Mouse (Mus musculus): ENCODE measurements around the gene Psma7. TPM values are rescaled to one million over a fixed set of nuclear protein-coding genes. Genes with fewer than 3 reads are reported as not detected.

Psma7 gene
- polyA plus RNA-seq, 1 experiment from 2014 or later = 385 TPM

GRCm38 (mm10) chr2:180034753-180035152, 7.5 kb downstream of the Psma7 start:
- no peaks in the 10 kb centered on the region for H3K27me3 ChIP-seq (replicated peaks; ENCODE audit: insufficient read depth, low read length)
- no peak for TF ChIP-seq CTCF (IDR thresholded peaks at IDR 0.05)
- no peak for TF ChIP-seq EP300 (IDR thresholded peaks at IDR 0.05)
- WGBS = 65% methylated on average over 5 of the region's 5 CpGs
- no peak for DNase-seq (ENCODE audit: low spot score)
- no peak overlapping the region for H3K9ac ChIP-seq (replicated peaks; ENCODE audit: low read depth)
- H3K27ac ChIP-seq (ENCODE audit: low read length) = no peak overlapping the region
- H3K4me2 ChIP-seq (replicated peaks; ENCODE audit: low read depth, low read length) = no peak overlapping the region
- H3K4me1 ChIP-seq (ENCODE audit: insufficient read depth, low read depth, low read length) = no peaks in the 10 kb centered on the region
- ATAC-seq = no peak; the same call in 1 of the 2 replicates
- no peaks in the 10 kb centered on the region for H3K9me3 ChIP-seq (ENCODE audit: low read length)
- peaks cover 48% of the 10 kb centered on the region for H3K36me3 ChIP-seq (ENCODE audit: insufficient read depth, low read length)
- H3K4me3 ChIP-seq (ENCODE audit: low read depth, low read length) = no peak overlapping the region

DNA sequence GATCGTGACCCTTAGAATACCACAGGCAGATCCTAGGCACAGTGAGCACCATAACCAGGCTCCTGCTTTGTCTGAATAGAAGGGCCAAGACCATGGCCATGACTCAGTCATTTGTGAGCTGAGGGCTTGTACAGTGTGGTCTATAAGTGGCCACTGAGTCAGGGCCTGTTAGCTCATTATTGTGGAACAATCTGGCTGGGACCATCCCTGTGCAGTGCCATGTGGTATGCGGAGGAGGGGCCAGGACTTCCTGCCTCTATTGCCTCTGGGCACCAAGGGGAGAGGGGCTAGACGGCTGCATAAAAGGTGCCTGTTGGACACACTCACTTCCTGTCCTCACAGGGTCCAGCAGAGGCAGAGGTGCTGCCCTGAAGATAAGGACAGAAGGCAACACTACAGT, 8.3 kb downstream of the Psma7 start:
- no peak for DNase-seq (ENCODE audit: low spot score)
- Histone ChIP-seq H3K4me3 (ENCODE audit: low read depth, low read length) (no peak overlapping the region), H3K27ac (ENCODE audit: low read length) (no peak overlapping the region), H3K27me3 (replicated peaks; ENCODE audit: insufficient read depth, low read length) (no peaks in the 10 kb centered on the region), H3K4me1 (ENCODE audit: insufficient read depth, low read depth, low read length) (no peaks in the 10 kb centered on the region), H3K9me3 (ENCODE audit: low read length) (no peaks in the 10 kb centered on the region), H3K9ac (replicated peaks; ENCODE audit: low read depth) (no peak overlapping the region), H3K36me3 (ENCODE audit: insufficient read depth, low read length) (peaks cover 55% of the 10 kb centered on the region), H3K4me2 (replicated peaks; ENCODE audit: low read depth, low read length) (no peak overlapping the region)
- WGBS = 64% methylated on average over 3 of the region's 3 CpGs
- no peak for ATAC-seq
- TF ChIP-seq CTCF (IDR thresholded peaks at IDR 0.05) = no peak
- TF ChIP-seq EP300 (IDR thresholded peaks at IDR 0.05) = no peak

DNA sequence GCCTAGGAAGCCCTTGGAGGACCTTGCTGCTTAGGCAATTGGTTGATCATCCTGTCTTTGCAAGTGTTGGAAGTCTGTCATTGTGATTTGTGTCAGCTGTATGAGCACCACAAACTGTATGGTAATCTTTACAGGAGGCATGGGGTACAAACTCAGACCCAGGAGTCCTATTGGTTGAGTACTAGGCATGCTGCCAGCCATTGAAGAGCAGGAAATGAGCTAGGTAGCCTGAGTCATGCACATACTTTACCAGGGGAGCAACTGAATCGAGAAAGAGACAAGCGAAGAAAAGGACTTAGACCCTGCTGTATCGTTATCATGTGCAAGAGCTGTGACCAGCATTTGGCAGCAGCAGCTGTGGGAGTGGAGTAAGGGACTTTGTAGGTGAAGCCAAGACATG, 9.3 kb downstream of the Psma7 start:
- H3K9me3 ChIP-seq (ENCODE audit: low read length) = no peaks in the 10 kb centered on the region
- 58% methylated on average over 3 of the region's 3 CpGs for WGBS
- H3K4me3 ChIP-seq (ENCODE audit: low read depth, low read length) = no peak overlapping the region
- TF ChIP-seq CTCF (IDR thresholded peaks at IDR 0.05) = no peak
- no peak for TF ChIP-seq EP300 (IDR thresholded peaks at IDR 0.05)
- no peak overlapping the region for H3K27ac ChIP-seq (ENCODE audit: low read length)
- H3K4me2 ChIP-seq (replicated peaks; ENCODE audit: low read depth, low read length) = no peak overlapping the region
- H3K4me1 ChIP-seq (ENCODE audit: insufficient read depth, low read depth, low read length) = no peaks in the 10 kb centered on the region
- H3K36me3 ChIP-seq (ENCODE audit: insufficient read depth, low read length) = peaks cover 58% of the 10 kb centered on the region
- no peak overlapping the region for H3K9ac ChIP-seq (replicated peaks; ENCODE audit: low read depth)
- ATAC-seq (peak; percentile 57; the same call in 1 of the 2 replicates), DNase-seq (ENCODE audit: low spot score) (no peak)
- no peaks in the 10 kb centered on the region for H3K27me3 ChIP-seq (replicated peaks; ENCODE audit: insufficient read depth, low read length)

DNA sequence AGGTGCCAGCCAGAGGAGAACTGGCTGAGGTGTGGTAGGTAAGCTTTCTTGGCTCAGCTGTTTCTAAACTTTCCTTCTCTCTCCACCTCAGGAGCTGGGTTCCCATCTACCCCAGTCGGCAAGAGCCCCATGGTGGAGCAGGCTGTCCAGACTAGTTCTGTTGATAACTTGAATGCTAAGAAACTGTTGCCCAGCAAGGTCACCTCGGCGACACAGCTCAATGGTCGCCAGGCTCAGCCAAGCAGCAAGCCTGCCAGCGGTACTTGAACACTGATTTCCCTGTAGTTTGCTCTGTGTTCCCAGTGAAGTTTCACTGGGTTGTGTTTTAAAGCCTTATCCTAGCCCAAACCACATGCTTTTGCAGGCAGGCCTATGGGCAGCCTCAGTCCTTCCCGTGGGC, 11.0 kb downstream of the Psma7 start:
- TF ChIP-seq CTCF (IDR thresholded peaks at IDR 0.05) (no peak), EP300 (IDR thresholded peaks at IDR 0.05) (no peak)
- H3K27ac ChIP-seq (ENCODE audit: low read length) = no peak overlapping the region

DNA sequence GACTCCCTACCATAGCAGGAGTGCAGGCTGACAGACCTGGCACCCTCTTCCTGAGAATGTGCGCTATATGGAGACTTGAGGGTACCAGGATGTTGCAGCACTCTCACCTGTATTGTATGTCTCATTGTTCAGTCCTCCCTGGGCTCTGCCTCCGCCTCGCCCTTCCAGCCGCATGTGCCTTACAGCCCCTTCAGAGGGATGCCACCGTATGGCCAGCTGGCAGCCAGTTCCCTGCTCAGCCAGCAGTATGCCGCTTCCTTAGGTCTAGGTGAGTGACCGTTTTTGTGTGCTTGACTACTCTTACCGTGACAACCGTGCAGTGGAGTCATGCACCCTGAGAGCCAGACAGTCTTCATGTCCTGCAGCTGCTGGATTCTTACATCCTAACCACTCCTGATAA, 14.5 kb downstream of the Psma7 start:
- Histone ChIP-seq H3K36me3 (ENCODE audit: insufficient read depth, low read length) (peaks cover 36% of the 10 kb centered on the region), H3K9ac (replicated peaks; ENCODE audit: low read depth) (no peak overlapping the region), H3K4me1 (ENCODE audit: insufficient read depth, low read depth, low read length) (peaks cover 24% of the 10 kb centered on the region; the same call in 1 of the 2 replicates), H3K9me3 (ENCODE audit: low read length) (no peaks in the 10 kb centered on the region), H3K4me3 (ENCODE audit: low read depth, low read length) (no peak overlapping the region), H3K27me3 (replicated peaks; ENCODE audit: insufficient read depth, low read length) (no peaks in the 10 kb centered on the region), H3K27ac (ENCODE audit: low read length) (no peak overlapping the region), H3K4me2 (replicated peaks; ENCODE audit: low read depth, low read length) (no peak overlapping the region)
- TF ChIP-seq EP300 (IDR thresholded peaks at IDR 0.05) = no peak
- no peak for TF ChIP-seq CTCF (IDR thresholded peaks at IDR 0.05)
- 79% methylated on average over 9 of the region's 9 CpGs for WGBS
- DNase-seq (ENCODE audit: low spot score) = no peak
- no peak for ATAC-seq

More for the DNA sequence above, 11.0 kb downstream of the Psma7 start:
- Histone ChIP-seq H3K4me2 (replicated peaks; ENCODE audit: low read depth, low read length) (no peak overlapping the region), H3K9ac (replicated peaks; ENCODE audit: low read depth) (no peak overlapping the region), H3K27me3 (replicated peaks; ENCODE audit: insufficient read depth, low read length) (no peaks in the 10 kb centered on the region), H3K4me3 (ENCODE audit: low read depth, low read length) (no peak overlapping the region), H3K36me3 (ENCODE audit: insufficient read depth, low read length) (peaks cover 50% of the 10 kb centered on the region), H3K4me1 (ENCODE audit: insufficient read depth, low read depth, low read length) (peaks cover 16% of the 10 kb centered on the region; the same call in 1 of the 2 replicates), H3K9me3 (ENCODE audit: low read length) (no peaks in the 10 kb centered on the region)
- 84% methylated on average over 6 of the region's 6 CpGs for WGBS
- no peak for DNase-seq (ENCODE audit: low spot score)
- no peak for ATAC-seq

DNA sequence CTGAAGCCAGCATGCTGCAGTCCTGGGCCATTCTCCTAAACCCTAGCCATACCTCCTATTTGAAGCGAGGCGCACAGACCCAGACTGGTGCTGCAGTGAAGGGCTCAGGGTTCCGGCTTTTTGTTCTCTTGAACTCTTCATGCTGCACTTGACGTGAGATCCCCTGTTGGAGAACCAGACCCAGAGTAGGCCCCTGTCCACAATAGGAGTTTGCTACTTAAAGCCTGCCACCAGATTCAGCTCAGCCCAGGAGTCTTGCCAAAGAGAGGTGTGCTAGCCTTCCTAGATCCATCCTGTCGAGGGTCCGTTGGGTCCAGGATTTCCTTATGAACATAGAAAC, 16.4 kb downstream of the Psma7 start:
- H3K4me2 ChIP-seq (replicated peaks; ENCODE audit: low read depth, low read length) = peak overlapping the region; percentile 99
- DNase-seq (ENCODE audit: low spot score) = no peak
- no peaks in the 10 kb centered on the region for H3K9me3 ChIP-seq (ENCODE audit: low read length)
- no peak for ATAC-seq
- H3K4me3 ChIP-seq (ENCODE audit: low read depth, low read length) = peak overlapping the region; percentile 93
- H3K27me3 ChIP-seq (replicated peaks; ENCODE audit: insufficient read depth, low read length) = peaks cover 3% of the 10 kb centered on the region; the same call in 1 of the 2 replicates
- H3K27ac ChIP-seq (ENCODE audit: low read length) = peak overlapping the region; percentile 91; the same call in 1 of the 2 replicates
- peaks cover 24% of the 10 kb centered on the region; the same call in 1 of the 2 replicates for H3K4me1 ChIP-seq (ENCODE audit: insufficient read depth, low read depth, low read length)
- WGBS = 9% methylated on average over 6 of the region's 6 CpGs
- peaks cover 19% of the 10 kb centered on the region; the same call in 1 of the 2 replicates for H3K36me3 ChIP-seq (ENCODE audit: insufficient read depth, low read length)
- H3K9ac ChIP-seq (replicated peaks; ENCODE audit: low read depth) = peak overlapping the region; percentile 81
- TF ChIP-seq CTCF (IDR thresholded peaks at IDR 0.05) (no peak), EP300 (IDR thresholded peaks at IDR 0.05) (no peak)
